Mouse (Mus musculus): ENCODE measurements around the gene Bahd1.

Gene Bahd1

DNA sequence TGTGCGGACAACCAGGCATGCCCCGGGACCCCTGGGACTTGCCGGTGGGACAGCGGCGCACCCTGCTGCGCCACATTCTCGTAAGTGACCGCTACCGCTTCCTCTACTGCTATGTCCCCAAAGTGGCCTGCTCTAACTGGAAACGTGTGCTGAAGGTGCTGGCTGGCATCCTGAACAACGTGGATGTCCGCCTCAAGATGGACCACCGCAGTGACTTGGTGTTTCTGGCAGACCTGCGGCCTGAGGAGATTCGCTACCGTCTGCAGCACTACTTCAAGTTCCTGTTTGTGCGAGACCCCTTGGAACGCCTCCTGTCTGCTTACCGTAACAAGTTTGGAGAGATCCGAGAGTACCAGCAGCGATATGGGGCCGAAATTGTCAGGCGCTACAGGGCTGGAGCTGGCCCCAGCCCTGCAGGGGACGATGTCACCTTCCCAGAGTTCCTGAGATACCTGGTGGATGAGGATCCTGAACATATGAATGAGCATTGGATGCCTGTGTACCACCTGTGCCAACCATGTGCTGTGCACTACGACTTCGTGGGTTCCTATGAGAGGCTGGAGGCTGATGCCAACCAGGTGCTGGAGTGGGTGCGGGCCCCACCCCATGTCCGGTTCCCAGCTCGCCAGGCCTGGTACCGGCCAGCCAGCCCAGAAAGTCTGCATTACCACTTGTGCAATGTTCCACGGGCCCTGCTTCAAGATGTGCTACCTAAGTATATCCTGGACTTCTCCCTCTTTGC is 27.0 kb downstream of the Bahd1 start:
- DNase-seq (ENCODE audit: low read depth, low spot score): no peak

GRCm38 (mm10) chr2:118941341-118941740 is 41.2 kb downstream of the Bahd1 start:
- DNase-seq (ENCODE audit: low read depth, low spot score): no peak

- DNase-seq (ENCODE audit: low read depth, low spot score): no peak
Measured at GRCm38 (mm10) chr2:118943232-118943631, 43.1 kb downstream of the Bahd1 start.

DNA sequence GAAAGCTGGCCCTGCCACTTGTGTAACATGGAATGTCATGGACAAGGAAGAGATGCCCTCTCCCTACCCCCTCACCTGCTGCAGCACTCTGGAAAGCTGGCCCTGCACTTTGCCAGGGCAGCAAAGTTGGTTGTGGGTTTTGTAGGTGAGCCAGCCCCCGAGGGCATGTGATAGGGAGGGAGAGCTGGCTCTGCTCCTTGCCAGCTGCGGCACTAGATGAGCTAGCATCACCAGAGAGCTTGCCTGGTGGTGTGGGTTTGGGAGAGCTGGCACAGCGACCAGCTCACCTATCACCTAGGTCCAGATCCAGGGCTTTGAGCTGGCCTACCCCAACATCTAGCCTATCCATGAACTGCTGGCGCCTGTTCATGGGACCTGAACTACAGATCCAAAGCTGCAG is 48.6 kb downstream of the Bahd1 start:
- no peak for DNase-seq (ENCODE audit: low read depth, low spot score)

DNA sequence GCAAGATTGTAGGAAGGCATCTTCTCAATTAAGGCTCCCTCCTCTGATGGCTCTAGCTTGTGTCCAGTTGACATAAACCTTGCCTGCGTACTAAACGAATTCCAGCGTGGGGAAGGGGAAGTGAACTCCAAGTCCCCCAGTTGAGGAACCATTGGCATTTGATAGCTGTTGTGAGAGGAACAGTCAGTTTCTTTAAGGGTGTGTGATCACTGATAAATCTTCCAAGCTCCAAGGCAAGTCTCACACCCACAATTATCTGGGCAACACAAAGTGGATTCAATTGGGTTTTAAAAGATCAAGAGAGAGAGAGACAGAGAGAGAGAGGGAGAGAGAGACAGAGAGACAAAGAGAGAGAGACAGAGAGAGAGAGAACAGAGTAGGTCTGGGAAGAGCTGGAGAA is 49.5 kb downstream of the Bahd1 start:
- DNase-seq (ENCODE audit: low read depth, low spot score): no peak

DNA sequence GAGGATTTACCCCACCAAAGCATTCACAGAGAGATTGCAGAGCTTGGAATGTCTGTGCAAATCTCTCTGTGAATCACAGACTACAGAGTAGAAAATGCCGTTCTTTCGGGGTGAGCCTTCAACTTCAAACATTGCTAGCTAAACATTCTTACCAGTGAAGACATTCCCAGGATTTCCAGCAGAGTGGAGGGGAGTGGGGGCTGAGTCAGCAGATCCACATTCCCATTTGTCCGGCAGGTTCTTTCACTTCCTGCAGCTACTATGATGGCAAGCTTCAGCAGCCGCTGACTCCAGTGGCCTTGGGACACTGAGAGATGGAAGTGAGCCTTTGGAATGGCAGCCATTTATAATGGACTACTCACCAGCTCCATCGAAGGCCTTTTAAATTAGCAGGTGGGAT is 56.3 kb downstream of the Bahd1 start:
- no peak for DNase-seq (ENCODE audit: low read depth, low spot score)

DNA sequence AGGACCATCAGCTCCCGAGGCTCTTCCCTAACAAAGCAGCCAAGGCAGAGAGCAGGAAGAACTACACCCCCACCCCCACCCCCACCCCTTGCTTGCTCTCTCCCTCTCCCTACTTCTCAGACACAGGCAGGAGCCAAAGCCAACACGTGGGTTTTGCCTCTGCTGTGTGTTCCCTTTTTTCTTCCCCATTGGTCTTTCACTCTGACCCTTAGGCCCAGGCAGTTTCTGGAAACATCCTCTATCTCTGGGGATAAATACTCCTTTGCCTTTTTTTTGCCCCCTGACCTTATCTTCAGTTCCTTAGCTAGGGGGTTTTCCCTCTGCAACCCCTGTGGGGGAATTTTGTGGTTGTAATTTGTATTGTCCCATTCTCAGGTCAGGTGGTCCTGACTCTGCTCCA is 59.5 kb downstream of the Bahd1 start:
- DNase-seq (ENCODE audit: low read depth, low spot score): no peak

DNA sequence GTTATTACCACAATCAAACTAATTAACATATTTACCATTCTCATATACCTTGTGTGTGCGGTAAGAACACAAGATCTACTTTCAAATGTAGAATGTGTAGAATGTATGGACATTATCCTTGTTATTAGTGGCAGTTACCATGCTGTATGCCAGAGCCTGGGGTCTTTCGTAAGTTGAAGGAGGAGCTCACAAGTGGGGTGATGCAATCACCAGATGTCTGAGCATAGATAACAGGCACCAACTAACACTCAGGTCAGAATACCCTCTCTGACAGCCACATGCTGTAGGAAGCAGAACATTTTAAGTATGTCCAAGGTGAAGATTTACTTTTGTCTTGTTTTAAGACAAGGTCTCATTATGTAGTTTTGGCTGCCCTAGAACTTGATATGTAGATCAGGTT is 60.2 kb downstream of the Bahd1 start:
- no peak for DNase-seq (ENCODE audit: low read depth, low spot score)

- no peak for DNase-seq (ENCODE audit: low read depth, low spot score)
Measured at GRCm38 (mm10) chr2:118961546-118961945, 61.4 kb downstream of the Bahd1 start.

DNA sequence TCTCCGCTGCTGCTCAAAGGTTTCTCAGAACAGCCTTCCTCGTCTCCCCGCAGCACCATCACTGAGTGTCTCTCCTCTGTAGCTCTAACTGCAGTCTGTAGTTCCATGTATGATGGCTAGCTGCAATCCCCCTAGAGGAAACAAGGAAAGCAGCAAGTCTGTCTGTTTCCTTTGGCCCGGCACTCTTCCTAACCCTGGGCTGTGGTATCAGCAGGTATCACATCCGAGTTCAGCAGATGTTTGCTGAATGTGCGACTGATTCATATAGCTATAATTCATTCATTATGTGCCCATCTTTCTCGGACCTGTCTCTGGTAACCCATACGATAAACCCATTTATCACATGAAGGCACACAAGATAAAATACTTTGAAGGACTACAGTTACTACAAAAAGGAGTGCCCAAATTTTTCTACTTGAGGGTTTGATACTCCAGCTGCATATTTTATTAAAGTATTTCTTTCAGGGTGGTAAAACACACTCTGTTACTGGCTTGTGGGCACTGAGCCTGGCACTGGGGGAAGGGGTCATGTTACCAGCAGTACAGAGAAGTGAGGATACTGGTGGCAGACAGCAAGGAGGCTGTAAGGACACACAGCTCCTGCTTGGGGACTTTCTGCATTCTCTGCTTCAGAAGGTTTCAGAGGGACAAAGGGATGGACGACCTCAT is 63.0 kb downstream of the Bahd1 start:
- DNase-seq (ENCODE audit: low read depth, low spot score): no peak

GRCm38 (mm10) chr2:118963676-118964012 is 63.5 kb downstream of the Bahd1 start:
- no peak for DNase-seq (ENCODE audit: low read depth, low spot score)

DNA sequence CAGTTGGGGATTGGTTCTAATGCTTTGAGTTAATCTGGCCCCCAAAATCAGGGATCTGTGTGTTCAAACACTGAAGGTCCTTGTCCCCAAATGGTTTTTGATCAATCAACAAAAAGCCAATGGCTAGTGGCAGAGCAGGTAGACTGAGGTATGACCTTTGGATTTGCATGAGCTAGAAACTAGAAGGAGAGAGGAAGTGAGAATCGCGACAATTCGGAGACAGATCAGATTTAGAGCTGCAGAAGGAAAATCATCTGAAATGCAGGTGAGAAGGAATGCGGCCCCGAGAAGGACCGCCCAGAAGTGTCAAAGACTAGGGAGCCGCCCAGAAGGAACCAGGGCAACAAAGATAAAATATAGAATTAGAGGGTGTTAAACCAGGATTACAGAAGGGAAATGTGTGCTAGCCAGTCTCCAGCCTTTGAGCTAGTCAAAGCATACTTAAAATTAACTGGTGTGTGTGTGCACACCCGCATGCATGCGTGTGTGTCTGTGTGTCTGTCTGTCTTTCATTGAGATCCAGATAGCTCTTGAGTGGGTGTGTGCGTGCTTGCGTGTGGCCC is 69.5 kb downstream of the Bahd1 start:
- DNase-seq (ENCODE audit: low read depth, low spot score): no peak

DNA sequence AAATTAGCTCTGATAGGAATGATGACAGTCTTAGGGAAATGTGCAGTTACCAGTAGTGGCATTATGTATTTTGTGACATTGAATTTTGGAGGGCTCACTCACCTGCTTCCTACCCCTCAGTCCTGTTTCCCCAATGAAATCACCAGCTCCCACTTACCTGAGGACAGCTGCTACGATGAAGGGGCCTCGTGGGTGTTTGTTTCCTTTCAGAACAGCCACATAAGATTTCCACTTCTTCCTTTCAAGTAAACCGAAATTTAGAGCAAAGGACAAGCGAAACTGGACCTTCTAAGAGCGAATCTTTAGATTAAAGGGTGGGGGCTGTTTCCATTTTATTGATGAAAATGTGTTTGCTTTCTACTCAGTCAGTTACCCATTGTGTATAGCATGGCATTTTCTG is 71.9 kb downstream of the Bahd1 start:
- DNase-seq (ENCODE audit: low read depth, low spot score): no peak

GRCm38 (mm10) chr2:118972687-118973376 is 72.7 kb downstream of the Bahd1 start:
- peak; percentile 45 for DNase-seq (ENCODE audit: low read depth, low spot score)
